In genomic region chr4:62637856-62638604, GRCm38 (mm10) we compare ENCODE assay signal across 10 mouse cellular contexts.
DNase-seq lines count a peak whose midpoint lies in the region; ATAC-seq and TF ChIP-seq lines count a peak whose summit lies in the region.
"Had no signal": no experiment of that assay in that cellular context is flagged by ENCODE, and none has a peak within 500 bp of the region (broad histone marks: within the 10 kb centered on the region; RNA-seq: fewer than 3 reads in every experiment).

No protein-coding gene starts in this region.

- no peak for DNase-seq in lung, adult 2 months
- peak; percentile 63 to 75 for DNase-seq in cerebellum, adult 18-20 months
- no peak for DNase-seq in layer of hippocampus, adult 18-20 months (ENCODE audit: low spot score in 2 of 2)
- DNase-seq in liver, postnatal 0 days = no peak

- H3K27ac ChIP-seq in lung, embryonic 16.5 days (ENCODE audit: low read length) = peak overlapping the region; percentile 18; the same call in 1 of the 2 replicates
- peak overlapping the region; percentile 65 for H3K27ac ChIP-seq in intestine, embryonic 16.5 days (ENCODE audit: low read length)
- H3K27ac ChIP-seq in liver, postnatal 0 days (ENCODE audit: low read depth) = no peak overlapping the region
- H3K27ac ChIP-seq: embryonic facial prominence, embryonic 12.5 days; neural tube, embryonic 13.5 days had no signal

- H3K9me3 ChIP-seq in lung, embryonic 16.5 days (ENCODE audit: control insufficient read depth, low read length) = no peaks in the 10 kb centered on the region
- no peaks in the 10 kb centered on the region for H3K9me3 ChIP-seq in intestine, embryonic 16.5 days (ENCODE audit: control insufficient read depth, low read length)
- H3K9me3 ChIP-seq in liver, postnatal 0 days (ENCODE audit: low read length) = no peaks in the 10 kb centered on the region
- H3K9me3 ChIP-seq: embryonic facial prominence, embryonic 12.5 days; megakaryocyte, embryonic 14.5 days; neural tube, embryonic 13.5 days had no signal

- H3K4me3 ChIP-seq in lung, embryonic 16.5 days (ENCODE audit: low read length) = no peak overlapping the region
- no peak overlapping the region for H3K4me3 ChIP-seq in lung, adult 2 months (replicated peaks; ENCODE audit: extremely low read depth, low read depth, low read length)
- H3K4me3 ChIP-seq in intestine, embryonic 16.5 days (ENCODE audit: low read length) = no peak overlapping the region
- H3K4me3 ChIP-seq in liver, postnatal 0 days (ENCODE audit: low read depth, low read length) = no peak overlapping the region
- H3K4me3 ChIP-seq: embryonic facial prominence, embryonic 12.5 days; megakaryocyte, embryonic 14.5 days; neural tube, embryonic 13.5 days had no signal

- TF ChIP-seq CTCF in lung, adult 2 months (IDR thresholded peaks at IDR 0.05; ENCODE audit: insufficient read depth, low read length) = no peak
- TF ChIP-seq CTCF in liver, postnatal 0 days (IDR thresholded peaks at IDR 0.05; ENCODE audit: low read depth) = no peak

- 69% methylated on average over 4 of the region's 4 CpGs for WGBS in lung, embryonic 16.5 days
- 52% methylated on average over 4 of the region's 4 CpGs for WGBS in lung, adult 2 months
- 62% methylated on average over 4 of the region's 4 CpGs for WGBS in intestine, embryonic 16.5 days
- WGBS in liver, postnatal 0 days (ENCODE audit: insufficient replicate concordance) = 59% methylated on average over 4 of the region's 4 CpGs

- H3K9ac ChIP-seq in lung, embryonic 16.5 days (ENCODE audit: low read length) = no peak overlapping the region
- H3K9ac ChIP-seq in intestine, embryonic 16.5 days (ENCODE audit: low read depth, low read length) = no peak overlapping the region
- no peak overlapping the region for H3K9ac ChIP-seq in liver, postnatal 0 days (replicated peaks)
- H3K9ac ChIP-seq: embryonic facial prominence, embryonic 12.5 days; neural tube, embryonic 13.5 days had no signal

- 0 out of 2 replicates have a peak, but pooled peaks cover 2% of the 10 kb centered on the region for H3K36me3 ChIP-seq in lung, embryonic 16.5 days (ENCODE audit: control insufficient read depth, insufficient read depth, low read length)
- no peaks in the 10 kb centered on the region for H3K36me3 ChIP-seq in intestine, embryonic 16.5 days (ENCODE audit: control insufficient read depth, insufficient read depth, low read length)
- H3K36me3 ChIP-seq in liver, postnatal 0 days (replicated peaks; ENCODE audit: insufficient read depth, low read length) = no peaks in the 10 kb centered on the region
- H3K36me3 ChIP-seq: embryonic facial prominence, embryonic 12.5 days; neural tube, embryonic 13.5 days had no signal

- no peak for TF ChIP-seq EP300 in liver, postnatal 0 days (IDR thresholded peaks at IDR 0.05; ENCODE audit: low read depth)

- no peaks in the 10 kb centered on the region for H3K27me3 ChIP-seq in lung, embryonic 16.5 days (ENCODE audit: control insufficient read depth, insufficient read depth, low read depth, low read length)
- H3K27me3 ChIP-seq in intestine, embryonic 16.5 days (replicated peaks; ENCODE audit: control insufficient read depth, insufficient read depth, low read length) = no peaks in the 10 kb centered on the region
- no peaks in the 10 kb centered on the region for H3K27me3 ChIP-seq in liver, postnatal 0 days (ENCODE audit: insufficient read depth, low read length)
- H3K27me3 ChIP-seq: embryonic facial prominence, embryonic 12.5 days; neural tube, embryonic 13.5 days had no signal

- no peak overlapping the region for H3K4me2 ChIP-seq in lung, embryonic 16.5 days (ENCODE audit: low read depth, low read length)
- H3K4me2 ChIP-seq in intestine, embryonic 16.5 days (ENCODE audit: low read depth, low read length) = no peak overlapping the region; the same call in 1 of the 2 replicates
- H3K4me2 ChIP-seq in liver, postnatal 0 days (ENCODE audit: low read depth, low read length) = no peak overlapping the region
- H3K4me2 ChIP-seq: embryonic facial prominence, embryonic 12.5 days; neural tube, embryonic 13.5 days had no signal

- no peak for ATAC-seq in lung, embryonic 16.5 days (ENCODE audit: low read depth)
- ATAC-seq in intestine, embryonic 16.5 days = peak; percentile 79
- ATAC-seq in megakaryocyte-erythroid progenitor cell, adult 5-6 weeks (replicated peaks; ENCODE audit: low FRiP score, low TSS enrichment, poor library complexity, severe bottlenecking) = no peak
- ATAC-seq in liver, postnatal 0 days = no peak

- peaks cover 24% of the 10 kb centered on the region for H3K4me1 ChIP-seq in lung, embryonic 16.5 days (replicated peaks; ENCODE audit: control insufficient read depth, insufficient read depth, low read length)
- peaks cover 29% of the 10 kb centered on the region for H3K4me1 ChIP-seq in lung, adult 2 months (ENCODE audit: control insufficient read depth, insufficient read depth, low read length)
- peaks cover 35% of the 10 kb centered on the region for H3K4me1 ChIP-seq in intestine, embryonic 16.5 days (ENCODE audit: control insufficient read depth, insufficient read depth, low read length)
- H3K4me1 ChIP-seq in liver, postnatal 0 days (ENCODE audit: insufficient read depth) = peaks cover 23% of the 10 kb centered on the region

- no peak for TF ChIP-seq POLR2A in lung, adult 2 months (IDR thresholded peaks at IDR 0.05; ENCODE audit: borderline replicate concordance, extremely low read depth, low read depth, low read length)

Comparison
In these comparisons a context has a peak if more than half of its experiments do, and no peak if none do; other contexts are left out.
1. DNase-seq: peak in cerebellum, adult 18-20 months (2 of 2); none in lung, adult 2 months (single experiment), layer of hippocampus, adult 18-20 months (0 of 2) and liver, postnatal 0 days (single experiment).